Mouse (Mus musculus) heart, embryonic 13.5 days (tissue): ENCODE measurements around the gene Dgki. TPM values are rescaled to one million over a fixed set of nuclear protein-coding genes. Genes with fewer than 3 reads are reported as not detected.

Source experiments
- ATAC-seq: fragments of 200-750 bp; cut with Nextera tagmentation; 2 replicates; pipeline ENCODE4 v1.8.0; 2017; ENCODE audit warnings: moderate TSS enrichment; ENCODE audit not compliant: insufficient number of reproducible peaks, low FRiP score, low TSS enrichment; ENCODE audit errors: extremely low read depth
- H3K27ac ChIP-seq: fragments of 300-500 bp; sonication (generic); replicated peaks from 2 replicates; pipeline ENCODE4 v1.5.1; 2015; ENCODE audit warnings: moderate library complexity, mild to moderate bottlenecking, inconsistent platforms
- H3K27me3 ChIP-seq: fragments of 300-500 bp; sonication (generic); replicated peaks from 2 replicates; pipeline ENCODE4 v1.6.1; 2015; ENCODE audit warnings: mild to moderate bottlenecking, inconsistent platforms
- H3K36me3 ChIP-seq: fragments of 300-500 bp; sonication (generic); 2 replicates; pipeline ENCODE4 v1.6.1; 2015; ENCODE audit warnings: mild to moderate bottlenecking, inconsistent platforms
- H3K4me1 ChIP-seq: fragments of 300-500 bp; sonication (generic); 2 replicates; pipeline ENCODE4 v1.6.1; 2015; ENCODE audit warnings: inconsistent platforms
- H3K4me2 ChIP-seq: fragments of 300-500 bp; sonication (generic); 2 replicates; pipeline ENCODE4 v1.6.1; 2015; ENCODE audit warnings: inconsistent platforms, mild to moderate bottlenecking, moderate library complexity
- H3K4me3 ChIP-seq: fragments of 300-500 bp; sonication (generic); 2 replicates; pipeline ENCODE4 v1.5.1; 2015; ENCODE audit warnings: moderate library complexity, mild to moderate bottlenecking, inconsistent platforms
- H3K9ac ChIP-seq: fragments of 300-500 bp; sonication (generic); 2 replicates; pipeline ENCODE4 v1.6.1; 2015; ENCODE audit warnings: inconsistent platforms, mild to moderate bottlenecking, moderate library complexity
- H3K9me3 ChIP-seq: fragments of 300-500 bp; sonication (generic); 2 replicates; pipeline ENCODE4 v1.6.1; 2016; ENCODE audit warnings: inconsistent platforms
- whole genome bisulfite sequencing: fragments of 180-500 bp; shearing (Covaris S2); methylation state at CpG from one replicate; pipeline ENCODE4 v1.1.7; 2015; ENCODE audit warnings: mixed read lengths; 5-methylcytosine and 5-hydroxymethylcytosine counted together
- polyA plus RNA-seq: library from polyadenylated mRNA; unstranded; fragments of >200 nt; fragmentation: Nextera tagmentation; extraction: Ambion mirVana; gene quantifications from 2 replicates; pipeline ENCODE4 v1.2.1, GENCODE M21; 2015

The Dgki gene
- polyA plus RNA-seq, 1 experiment from 2014 or later: 0.63 TPM

- Histone ChIP-seq H3K27ac (no peak overlapping the region), H3K36me3 (no peaks in the 10 kb centered on the region), H3K9me3 (no peaks in the 10 kb centered on the region), H3K4me3 (no peak overlapping the region), H3K4me2 (no peak overlapping the region), H3K9ac (no peak overlapping the region), H3K27me3 (no peaks in the 10 kb centered on the region), H3K4me1 (peaks cover 41% of the 10 kb centered on the region)
- WGBS: 85% methylated on average over 6 of the region's 6 CpGs
- ATAC-seq: no peak
These were observed 264.3 kb downstream of the Dgki start for GRCm38 (mm10) chr6:37035681-37036080.

- ATAC-seq: no peak
- peaks cover 9% of the 10 kb centered on the region; the same call in 1 of the 2 replicates for H3K4me1 ChIP-seq
- H3K27me3 ChIP-seq: no peaks in the 10 kb centered on the region
- H3K9me3 ChIP-seq: no peaks in the 10 kb centered on the region
- H3K27ac ChIP-seq: peak overlapping the region; percentile 77
- no peaks in the 10 kb centered on the region for H3K36me3 ChIP-seq
- no peak overlapping the region for H3K9ac ChIP-seq
- WGBS: 69% methylated on average over 1 of the region's 1 CpGs
- H3K4me3 ChIP-seq: no peak overlapping the region
- no peak overlapping the region for H3K4me2 ChIP-seq
These were observed 269.0 kb downstream of the Dgki start for GRCm38 (mm10) chr6:37030986-37031385.

DNA sequence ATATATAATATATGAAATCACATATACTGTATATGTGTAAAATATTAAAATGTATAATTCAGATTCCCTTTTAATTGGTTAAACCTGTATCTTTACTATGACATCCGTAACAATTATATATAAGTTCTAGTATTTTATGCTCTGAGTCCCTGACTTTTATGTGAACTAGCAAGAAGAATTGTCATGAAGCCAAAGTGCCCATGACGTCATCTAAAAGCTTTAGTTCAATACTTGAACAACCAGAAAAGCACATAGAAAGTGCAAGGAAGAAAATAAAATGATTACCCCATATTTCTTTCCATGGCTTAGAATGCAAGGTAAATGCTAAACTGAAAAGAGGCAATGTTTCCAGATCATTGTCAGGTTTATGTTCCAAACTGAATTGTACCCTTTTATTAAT, 269.6 kb downstream of the Dgki start:
- no peaks in the 10 kb centered on the region for H3K36me3 ChIP-seq
- 72% methylated on average over 2 of the region's 2 CpGs for WGBS
- no peaks in the 10 kb centered on the region for H3K9me3 ChIP-seq
- H3K27me3 ChIP-seq: no peaks in the 10 kb centered on the region
- peaks cover 12% of the 10 kb centered on the region; the same call in 1 of the 2 replicates for H3K4me1 ChIP-seq
- no peak overlapping the region for H3K4me3 ChIP-seq
- no peak for ATAC-seq
- peak overlapping the region; percentile 77 for H3K27ac ChIP-seq
- no peak overlapping the region for H3K4me2 ChIP-seq
- no peak overlapping the region for H3K9ac ChIP-seq

- Histone ChIP-seq H3K9ac (no peak overlapping the region), H3K36me3 (no peaks in the 10 kb centered on the region), H3K4me3 (no peak overlapping the region), H3K4me2 (no peak overlapping the region), H3K27ac (no peak overlapping the region), H3K4me1 (peaks cover 12% of the 10 kb centered on the region; the same call in 1 of the 2 replicates), H3K9me3 (no peaks in the 10 kb centered on the region), H3K27me3 (no peaks in the 10 kb centered on the region; the same call in 1 of the 2 replicates)
- 88% methylated on average over 6 of the region's 6 CpGs for WGBS
- no peak for ATAC-seq
These were observed 271.1 kb downstream of the Dgki start for GRCm38 (mm10) chr6:37028841-37029240.

- Histone ChIP-seq H3K4me2 (no peak overlapping the region), H3K36me3 (no peaks in the 10 kb centered on the region), H3K4me1 (peaks cover 12% of the 10 kb centered on the region; the same call in 1 of the 2 replicates), H3K27me3 (no peaks in the 10 kb centered on the region; the same call in 1 of the 2 replicates), H3K4me3 (no peak overlapping the region), H3K9ac (no peak overlapping the region), H3K9me3 (no peaks in the 10 kb centered on the region), H3K27ac (no peak overlapping the region)
- 91% methylated on average over 2 of the region's 2 CpGs for WGBS
- no peak for ATAC-seq
These were observed 271.7 kb downstream of the Dgki start for GRCm38 (mm10) chr6:37028300-37028699.

GRCm38 (mm10) chr6:37026343-37027243, 273.4 kb downstream of the Dgki start:
- peaks cover 4% of the 10 kb centered on the region; the same call in 1 of the 2 replicates for H3K4me1 ChIP-seq
- H3K27ac ChIP-seq: no peak overlapping the region
- no peak overlapping the region for H3K9ac ChIP-seq
- 74% methylated on average over 8 of the region's 8 CpGs for WGBS
- no peaks in the 10 kb centered on the region for H3K9me3 ChIP-seq
- H3K4me2 ChIP-seq: no peak overlapping the region
- H3K4me3 ChIP-seq: no peak overlapping the region
- no peaks in the 10 kb centered on the region; the same call in 1 of the 2 replicates for H3K27me3 ChIP-seq
- no peaks in the 10 kb centered on the region for H3K36me3 ChIP-seq
- no peak for ATAC-seq

- no peak overlapping the region for H3K4me3 ChIP-seq
- no peak overlapping the region for H3K9ac ChIP-seq
- H3K27ac ChIP-seq: 0 out of 2 replicates have a peak overlapping the region, but pooled peaks have one; percentile 17
- no peaks in the 10 kb centered on the region for H3K27me3 ChIP-seq
- no peaks in the 10 kb centered on the region for H3K9me3 ChIP-seq
- no peaks in the 10 kb centered on the region for H3K36me3 ChIP-seq
- no peak overlapping the region for H3K4me2 ChIP-seq
- ATAC-seq: no peak
- peaks cover 10% of the 10 kb centered on the region for H3K4me1 ChIP-seq
These were observed 283.9 kb downstream of the Dgki start for GRCm38 (mm10) chr6:37016046-37016445.

DNA sequence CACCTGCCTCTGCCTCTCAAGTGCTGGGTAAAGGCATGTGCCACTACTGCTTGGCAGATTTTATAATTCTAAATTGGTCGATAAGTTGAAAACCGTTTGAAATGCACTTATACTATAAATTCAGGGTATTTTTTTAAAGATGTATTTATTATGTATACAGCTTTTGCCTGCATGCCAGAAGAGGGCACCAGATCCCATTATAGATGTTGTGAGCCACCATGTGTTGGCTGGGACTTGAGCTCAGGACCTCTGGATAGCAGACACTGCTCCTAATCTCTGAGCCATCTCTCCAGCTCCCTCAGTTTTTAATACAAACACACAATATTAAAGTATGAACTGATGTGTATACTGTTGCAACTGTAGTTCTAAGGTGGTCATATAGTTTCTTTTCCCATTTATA, 288.4 kb downstream of the Dgki start:
- no peak overlapping the region for H3K9ac ChIP-seq
- H3K27me3 ChIP-seq: no peaks in the 10 kb centered on the region
- no peak overlapping the region for H3K4me3 ChIP-seq
- 69% methylated on average over 2 of the region's 2 CpGs for WGBS
- ATAC-seq: no peak
- H3K9me3 ChIP-seq: no peaks in the 10 kb centered on the region
- H3K36me3 ChIP-seq: no peaks in the 10 kb centered on the region
- no peak overlapping the region for H3K4me2 ChIP-seq
- no peak overlapping the region for H3K27ac ChIP-seq
- H3K4me1 ChIP-seq: peaks cover 11% of the 10 kb centered on the region

DNA sequence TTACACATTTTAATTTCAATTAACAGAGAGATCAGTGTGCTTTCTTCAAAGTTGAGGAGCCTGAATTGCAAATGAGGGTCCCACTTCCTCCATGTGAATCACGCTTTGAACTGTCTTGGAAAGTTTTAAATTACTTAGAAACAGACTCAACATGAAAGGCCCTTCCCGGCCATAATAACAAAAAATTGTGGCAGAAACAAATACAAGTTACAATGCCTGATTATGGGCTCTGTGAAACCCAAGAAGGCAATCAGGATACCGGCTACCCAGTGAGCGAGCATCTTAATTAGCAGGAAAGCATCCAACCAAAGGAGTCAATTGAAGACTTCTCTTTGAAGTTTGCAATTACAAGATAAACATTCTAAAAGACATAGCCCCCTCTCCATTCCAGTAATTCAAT, 292.4 kb downstream of the Dgki start:
- Histone ChIP-seq H3K9me3 (no peaks in the 10 kb centered on the region), H3K27me3 (no peaks in the 10 kb centered on the region), H3K4me2 (no peak overlapping the region), H3K27ac (no peak overlapping the region), H3K4me3 (no peak overlapping the region), H3K36me3 (no peaks in the 10 kb centered on the region), H3K9ac (no peak overlapping the region), H3K4me1 (peaks cover 4% of the 10 kb centered on the region; the same call in 1 of the 2 replicates)
- ATAC-seq: no peak
- WGBS: 63% methylated on average over 4 of the region's 4 CpGs

DNA sequence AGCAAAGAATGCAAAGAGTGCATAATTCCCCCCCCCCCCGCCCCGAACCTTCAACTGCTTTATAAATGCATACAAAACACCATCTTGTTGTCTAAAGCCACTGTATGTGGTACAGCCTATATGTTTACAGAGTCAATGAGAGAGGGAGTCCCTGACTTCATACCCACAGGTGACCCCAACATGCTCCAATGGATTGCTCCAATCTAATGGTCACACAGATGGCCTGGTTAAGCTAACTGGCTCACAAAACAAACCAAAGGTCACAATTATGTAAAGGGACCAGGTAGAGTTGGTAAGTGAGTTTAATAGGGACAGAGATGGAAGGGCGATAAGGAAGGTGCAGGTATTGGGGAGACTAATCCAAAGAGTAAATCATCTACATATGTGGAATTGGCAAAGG, 295.1 kb downstream of the Dgki start:
- Histone ChIP-seq H3K27ac (no peak overlapping the region), H3K27me3 (no peaks in the 10 kb centered on the region), H3K4me2 (no peak overlapping the region), H3K4me3 (no peak overlapping the region), H3K9ac (no peak overlapping the region), H3K9me3 (no peaks in the 10 kb centered on the region), H3K36me3 (no peaks in the 10 kb centered on the region), H3K4me1 (0 out of 2 replicates have a peak, but pooled peaks cover 4% of the 10 kb centered on the region)
- WGBS: 76% methylated on average over 3 of the region's 3 CpGs
- no peak for ATAC-seq

DNA sequence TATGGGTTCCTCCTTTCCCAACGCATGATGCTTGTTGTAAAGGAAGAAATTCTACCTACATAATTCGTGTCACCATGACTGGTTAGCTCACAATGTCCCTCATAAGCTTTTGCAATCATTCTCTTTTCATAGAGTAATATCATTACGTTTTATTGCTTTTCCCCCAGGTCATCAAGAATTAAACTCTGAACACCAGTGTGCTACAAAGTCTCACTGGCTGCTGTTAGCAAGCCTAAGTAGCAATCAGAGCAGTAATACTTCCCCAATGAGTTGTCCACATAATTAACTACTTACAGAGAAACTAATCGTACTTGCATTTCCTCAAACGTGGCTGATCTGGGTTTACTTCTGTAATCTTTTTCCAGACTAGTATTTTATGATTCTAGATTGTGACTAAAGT, 296.7 kb downstream of the Dgki start:
- 74% methylated on average over 5 of the region's 5 CpGs for WGBS
- H3K4me3 ChIP-seq: no peak overlapping the region
- H3K27ac ChIP-seq: no peak overlapping the region
- no peaks in the 10 kb centered on the region for H3K27me3 ChIP-seq
- H3K4me2 ChIP-seq: no peak overlapping the region
- H3K9ac ChIP-seq: no peak overlapping the region
- H3K4me1 ChIP-seq: no peaks in the 10 kb centered on the region
- no peaks in the 10 kb centered on the region for H3K36me3 ChIP-seq
- ATAC-seq: no peak
- H3K9me3 ChIP-seq: no peaks in the 10 kb centered on the region

DNA sequence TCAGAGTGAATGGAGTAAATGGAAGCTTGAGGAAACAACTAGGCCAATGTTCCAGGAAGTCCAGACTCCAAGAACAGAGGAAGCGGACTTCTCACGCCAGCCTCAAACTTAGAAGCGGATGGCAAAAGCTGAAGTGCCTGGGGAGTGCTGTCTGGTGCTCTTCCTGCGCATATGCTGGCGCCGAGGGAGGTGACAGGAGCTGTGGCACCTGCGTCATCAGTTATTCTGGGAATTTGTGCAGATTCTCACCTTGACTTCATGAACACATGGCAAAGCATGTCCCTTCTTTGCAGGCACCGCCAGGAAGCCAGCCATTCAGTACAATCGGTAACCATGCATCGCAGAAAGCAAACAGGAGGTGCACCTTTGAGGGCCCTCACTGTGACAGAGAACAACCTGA, 301.0 kb downstream of the Dgki start:
- H3K9me3 ChIP-seq: no peaks in the 10 kb centered on the region
- ATAC-seq: no peak
- no peak overlapping the region for H3K9ac ChIP-seq
- 75% methylated on average over 10 of the region's 10 CpGs for WGBS
- no peak overlapping the region for H3K4me2 ChIP-seq
- no peak overlapping the region for H3K4me3 ChIP-seq
- no peaks in the 10 kb centered on the region for H3K27me3 ChIP-seq
- H3K36me3 ChIP-seq: no peaks in the 10 kb centered on the region
- H3K27ac ChIP-seq: no peak overlapping the region
- no peaks in the 10 kb centered on the region for H3K4me1 ChIP-seq
